Mouse (Mus musculus) heart, embryonic 16.5 days (tissue): ENCODE measurements around the gene Sox8. TPM values are rescaled to one million over a fixed set of nuclear protein-coding genes. Genes with fewer than 3 reads are reported as not detected.

Experiments
- ATAC-seq: fragments of 200-750 bp; cut with Nextera tagmentation; replicated peaks from 2 replicates; pipeline ENCODE4 v1.8.0; 2017; ENCODE audit warnings: moderate number of reproducible peaks; ENCODE audit not compliant: insufficient read depth, low FRiP score; ENCODE audit errors: extremely low read depth
- H3K27ac ChIP-seq: fragments of 300-500 bp; sonication (generic); 2 replicates; pipeline ENCODE4 v1.5.1; 2014; ENCODE audit warnings: mild to moderate bottlenecking, low read length, control low read depth, moderate library complexity
- H3K27me3 ChIP-seq: fragments of 300-500 bp; sonication (generic); 2 replicates; pipeline ENCODE4 v1.6.1; 2014; ENCODE audit warnings: low read length, mixed read lengths; ENCODE audit not compliant: control insufficient read depth, insufficient read depth
- H3K36me3 ChIP-seq: fragments of 300-500 bp; sonication (generic); 2 replicates; pipeline ENCODE4 v1.6.1; 2014; ENCODE audit not compliant: control insufficient read depth, insufficient read depth
- H3K4me1 ChIP-seq: fragments of 300-500 bp; sonication (generic); 2 replicates; pipeline ENCODE4 v1.6.1; 2014; ENCODE audit warnings: low read length, mixed read lengths; ENCODE audit not compliant: control insufficient read depth, insufficient read depth
- H3K4me2 ChIP-seq: fragments of 300-500 bp; sonication (generic); 2 replicates; pipeline ENCODE4 v1.6.1; 2014; ENCODE audit warnings: low read depth, mild to moderate bottlenecking, control low read depth, low read length
- H3K4me3 ChIP-seq: fragments of 300-500 bp; sonication (generic); 2 replicates; pipeline ENCODE4 v1.5.1; 2014; ENCODE audit warnings: mild to moderate bottlenecking, control low read depth, low read length
- H3K9ac ChIP-seq: fragments of 300-500 bp; sonication (generic); 2 replicates; pipeline ENCODE4 v1.6.1; 2014; ENCODE audit warnings: low read length, control low read depth
- H3K9me3 ChIP-seq: fragments of 300-500 bp; sonication (generic); replicated peaks from 2 replicates; pipeline ENCODE4 v1.6.1; 2016; ENCODE audit warnings: low read length; ENCODE audit not compliant: control insufficient read depth
- WGBS: fragments of 180-500 bp; shearing (Covaris S2); extraction: QIAGEN DNeasy Blood & Tissue Kit; methylation state at CpG from one replicate; pipeline ENCODE4 v1.1.7; 2014; 5-methylcytosine and 5-hydroxymethylcytosine counted together
- polyA plus RNA-seq: library from polyadenylated mRNA; unstranded; fragments of >200 nt; fragmentation: Nextera tagmentation; extraction: Ambion mirVana; gene quantifications from 2 replicates; pipeline ENCODE4 v1.2.1, GENCODE M21; 2015

Sox8 gene
- polyA plus RNA-seq, 1 experiment from 2014 or later = 0.54 TPM

DNA sequence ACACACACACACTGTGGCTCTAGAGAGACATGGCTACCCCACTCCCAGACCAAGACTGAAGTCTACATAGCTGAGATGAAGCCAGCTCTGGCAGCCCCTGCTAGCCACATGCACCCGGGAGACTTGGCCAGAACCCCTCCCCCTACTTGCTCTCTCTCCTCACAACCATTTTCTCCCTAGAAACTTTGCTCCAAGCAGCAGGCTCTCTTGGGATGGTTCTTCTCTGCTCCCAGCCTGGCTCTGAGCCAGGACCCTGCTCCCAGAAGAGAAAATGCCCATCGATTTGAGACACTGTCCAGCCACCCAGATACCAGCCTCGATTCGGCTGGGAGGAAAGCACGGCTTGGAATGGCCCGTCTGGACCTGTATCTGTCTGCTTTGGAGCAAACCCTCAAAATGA, 5.2 kb downstream of the Sox8 start:
- no peak for ATAC-seq
- H3K36me3 ChIP-seq = no peaks in the 10 kb centered on the region
- H3K9me3 ChIP-seq = no peaks in the 10 kb centered on the region
- H3K27ac ChIP-seq = no peak overlapping the region
- H3K9ac ChIP-seq = 0 out of 2 replicates have a peak overlapping the region, but pooled peaks have one; percentile 16
- H3K4me2 ChIP-seq = no peak overlapping the region
- H3K27me3 ChIP-seq = peaks cover 26% of the 10 kb centered on the region
- no peak overlapping the region for H3K4me3 ChIP-seq
- peaks cover 15% of the 10 kb centered on the region for H3K4me1 ChIP-seq
- 15% methylated on average over 6 of the region's 6 CpGs for WGBS

- Histone ChIP-seq H3K4me3 (no peak overlapping the region), H3K27ac (no peak overlapping the region), H3K27me3 (peaks cover 18% of the 10 kb centered on the region), H3K9ac (no peak overlapping the region), H3K36me3 (no peaks in the 10 kb centered on the region), H3K9me3 (no peaks in the 10 kb centered on the region), H3K4me1 (peaks cover 10% of the 10 kb centered on the region), H3K4me2 (no peak overlapping the region)
- WGBS = 67% methylated on average over 5 of the region's 5 CpGs
- ATAC-seq = no peak
Observed at GRCm38 (mm10) chr17:25564481-25564880, 6.0 kb downstream of the Sox8 start.

DNA sequence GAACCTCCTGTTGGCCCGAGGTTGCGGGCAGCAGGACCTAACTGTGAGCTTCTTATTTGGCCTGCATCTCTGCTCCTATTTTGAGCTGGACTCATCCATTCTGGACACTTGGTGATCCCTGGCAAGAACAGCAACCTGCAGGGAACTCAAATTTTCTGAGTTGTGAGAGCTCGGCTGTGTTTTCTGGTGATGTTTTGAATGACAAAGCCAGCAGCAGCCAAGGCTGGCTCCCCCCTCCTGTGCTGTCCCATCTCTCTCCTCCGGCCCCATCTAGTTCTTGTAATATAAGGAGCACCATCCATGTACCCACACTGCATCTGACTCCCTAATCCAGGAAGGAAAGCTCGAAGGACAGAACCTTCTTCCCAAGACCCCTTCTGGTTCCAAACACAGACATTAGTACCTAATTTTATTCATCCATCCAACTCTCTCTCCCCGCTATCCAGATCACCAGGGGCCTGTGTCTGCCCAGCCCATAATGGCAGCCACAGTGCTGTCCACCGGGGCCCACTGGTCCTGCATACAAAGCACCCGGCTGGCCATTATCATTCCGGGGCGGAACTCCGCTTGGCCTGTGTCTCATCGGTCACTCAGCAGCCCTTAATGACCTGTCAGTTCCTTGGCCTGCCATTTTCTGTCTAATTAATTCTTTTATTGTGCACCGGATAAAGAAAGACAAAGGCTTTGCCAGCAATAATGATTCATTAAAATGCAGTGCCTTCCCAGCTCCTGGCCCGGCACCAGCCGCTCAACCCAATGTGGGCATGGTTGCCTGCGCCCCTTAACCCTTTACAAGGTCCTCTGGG, 9.1 kb downstream of the Sox8 start:
- Histone ChIP-seq H3K27me3 (0 out of 2 replicates have a peak, but pooled peaks cover 2% of the 10 kb centered on the region), H3K9me3 (no peaks in the 10 kb centered on the region), H3K9ac (no peak overlapping the region), H3K27ac (no peak overlapping the region), H3K4me1 (peaks cover 16% of the 10 kb centered on the region), H3K4me2 (no peak overlapping the region), H3K4me3 (no peak overlapping the region), H3K36me3 (no peaks in the 10 kb centered on the region)
- ATAC-seq = no peak
- WGBS = 68% methylated on average over 16 of the region's 16 CpGs

- WGBS = 26% methylated on average over 5 of the region's 5 CpGs
- Histone ChIP-seq H3K4me3 (no peak overlapping the region), H3K4me2 (no peak overlapping the region), H3K9ac (0 out of 2 replicates have a peak overlapping the region, but pooled peaks have one; percentile 8), H3K36me3 (no peaks in the 10 kb centered on the region), H3K27ac (no peak overlapping the region), H3K27me3 (0 out of 2 replicates have a peak, but pooled peaks cover 2% of the 10 kb centered on the region), H3K4me1 (peaks cover 23% of the 10 kb centered on the region), H3K9me3 (no peaks in the 10 kb centered on the region)
- ATAC-seq = no peak
Observed at GRCm38 (mm10) chr17:25560554-25561222, 9.8 kb downstream of the Sox8 start.

- Histone ChIP-seq H3K9ac (no peak overlapping the region), H3K9me3 (no peaks in the 10 kb centered on the region), H3K4me3 (no peak overlapping the region), H3K36me3 (no peaks in the 10 kb centered on the region), H3K4me2 (no peak overlapping the region), H3K27ac (no peak overlapping the region), H3K27me3 (0 out of 2 replicates have a peak, but pooled peaks cover 2% of the 10 kb centered on the region), H3K4me1 (peaks cover 19% of the 10 kb centered on the region)
- WGBS = 62% methylated on average over 4 of the region's 4 CpGs
- no peak for ATAC-seq
Observed at GRCm38 (mm10) chr17:25559634-25560033, 10.9 kb downstream of the Sox8 start.

DNA sequence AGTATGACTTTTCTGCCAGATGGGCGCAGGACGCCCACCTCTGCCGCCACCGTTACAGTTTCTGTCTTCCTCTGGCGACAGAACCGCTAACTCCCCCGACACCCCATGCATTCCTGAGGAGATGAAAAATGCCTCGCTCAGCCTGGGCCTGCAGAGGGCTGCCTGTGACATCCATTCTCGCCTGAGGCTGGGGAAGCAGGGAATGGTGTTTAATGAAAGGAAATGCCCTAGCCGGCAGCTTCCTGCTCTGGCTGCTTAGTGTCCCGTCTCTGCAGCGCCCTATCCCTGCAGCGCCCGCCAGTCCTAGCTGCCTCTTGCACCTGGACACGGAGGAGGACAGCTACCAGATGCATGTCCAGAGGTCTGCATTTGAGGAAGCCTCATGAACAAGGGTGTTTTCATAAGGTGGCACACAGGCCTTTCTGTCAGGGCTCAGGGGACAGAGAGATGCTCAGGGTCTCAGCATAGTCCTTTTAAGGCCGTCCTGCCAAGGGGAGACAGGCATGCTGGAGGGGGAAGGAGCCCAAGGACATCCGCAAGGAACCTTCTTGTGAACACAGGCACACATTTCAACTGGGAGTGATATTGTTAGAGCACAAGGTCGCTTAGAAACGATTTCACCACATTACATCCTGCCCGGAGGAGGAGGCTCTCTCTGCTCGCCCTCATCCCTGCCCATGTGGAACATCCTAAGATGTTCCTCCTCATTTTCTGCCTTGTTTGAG, 13.7 kb downstream of the Sox8 start:
- H3K9me3 ChIP-seq = no peaks in the 10 kb centered on the region
- peak overlapping the region; percentile 45 for H3K9ac ChIP-seq
- H3K36me3 ChIP-seq = no peaks in the 10 kb centered on the region
- H3K4me1 ChIP-seq = peaks cover 17% of the 10 kb centered on the region
- H3K27ac ChIP-seq = no peak overlapping the region
- H3K27me3 ChIP-seq = 0 out of 2 replicates have a peak, but pooled peaks cover 2% of the 10 kb centered on the region
- peak overlapping the region; percentile 42 for H3K4me3 ChIP-seq
- peak overlapping the region; percentile 68 for H3K4me2 ChIP-seq
- no peak for ATAC-seq
- WGBS = 12% methylated on average over 21 of the region's 21 CpGs

- no peak; the same call in 1 of the 2 replicates for ATAC-seq
- peaks cover 17% of the 10 kb centered on the region for H3K4me1 ChIP-seq
- WGBS = 12% methylated on average over 29 of the region's 29 CpGs
- H3K27ac ChIP-seq = no peak overlapping the region
- H3K4me3 ChIP-seq = peak overlapping the region; percentile 42
- peak overlapping the region; percentile 68 for H3K4me2 ChIP-seq
- no peaks in the 10 kb centered on the region for H3K36me3 ChIP-seq
- H3K9ac ChIP-seq = peak overlapping the region; percentile 45
- no peaks in the 10 kb centered on the region for H3K9me3 ChIP-seq
- H3K27me3 ChIP-seq = 0 out of 2 replicates have a peak, but pooled peaks cover 2% of the 10 kb centered on the region
Observed at GRCm38 (mm10) chr17:25555666-25556629, 14.5 kb downstream of the Sox8 start.

- ATAC-seq = no peak; the same call in 1 of the 2 replicates
- no peak overlapping the region for H3K4me2 ChIP-seq
- no peak overlapping the region for H3K4me3 ChIP-seq
- peaks cover 13% of the 10 kb centered on the region for H3K4me1 ChIP-seq
- H3K9me3 ChIP-seq = no peaks in the 10 kb centered on the region
- H3K27ac ChIP-seq = no peak overlapping the region
- H3K27me3 ChIP-seq = 0 out of 2 replicates have a peak, but pooled peaks cover 2% of the 10 kb centered on the region
- H3K36me3 ChIP-seq = no peaks in the 10 kb centered on the region
- H3K9ac ChIP-seq = no peak overlapping the region
- 23% methylated on average over 3 of the region's 3 CpGs for WGBS
Observed at GRCm38 (mm10) chr17:25555159-25555558, 15.3 kb downstream of the Sox8 start.
